Mouse (Mus musculus) forebrain, embryonic 12.5 days (tissue): ENCODE results near the gene Dop1b. TPM values are rescaled to one million over a fixed set of nuclear protein-coding genes. Genes with fewer than 3 reads are reported as not detected.

Experiments used
- ATAC-seq: fragments of 200-750 bp; cut with Nextera tagmentation; 2 replicates; pipeline ENCODE4 v1.8.0; 2017; ENCODE audit warnings: moderate TSS enrichment; ENCODE audit not compliant: low FRiP score
- H3K27ac ChIP-seq: fragments of 300-500 bp; sonication (generic); 2 replicates; pipeline ENCODE4 v1.5.1; 2016; ENCODE audit warnings: mild to moderate bottlenecking
- H3K27me3 ChIP-seq: fragments of 300-500 bp; sonication (generic); 2 replicates; pipeline ENCODE4 v1.6.1; 2016; ENCODE audit warnings: mild to moderate bottlenecking
- H3K36me3 ChIP-seq: fragments of 300-500 bp; sonication (generic); replicated peaks from 2 replicates; pipeline ENCODE4 v1.6.1; 2016; ENCODE audit warnings: mild to moderate bottlenecking
- H3K4me1 ChIP-seq: fragments of 300-500 bp; sonication (generic); 2 replicates; pipeline ENCODE4 v1.6.1; 2016
- H3K4me2 ChIP-seq: fragments of 300-500 bp; sonication (generic); 2 replicates; pipeline ENCODE4 v1.6.1; 2016; ENCODE audit warnings: mild to moderate bottlenecking, moderate library complexity
- H3K4me3 ChIP-seq: fragments of 300-500 bp; sonication (generic); replicated peaks from 2 replicates; pipeline ENCODE4 v1.5.1; 2016; ENCODE audit warnings: mild to moderate bottlenecking
- H3K9ac ChIP-seq: fragments of 300-500 bp; sonication (generic); 2 replicates; pipeline ENCODE4 v1.6.1; 2016; ENCODE audit warnings: mild to moderate bottlenecking
- H3K9me3 ChIP-seq: fragments of 300-500 bp; sonication (generic); 2 replicates; pipeline ENCODE4 v1.6.1; 2016
- WGBS: fragments of 180-500 bp; shearing (Covaris S2); methylation state at CpG from one replicate; pipeline ENCODE4 v1.1.7; 2016; 5-methylcytosine and 5-hydroxymethylcytosine counted together
- polyA plus RNA-seq: library from polyadenylated mRNA; unstranded; fragments of >200 nt; fragmentation: Nextera tagmentation; extraction: Ambion mirVana; gene quantifications from 2 replicates; pipeline ENCODE4 v1.2.1, GENCODE M21; 2016

Dop1b gene
- polyA plus RNA-seq, 1 experiment from 2014 or later, result 19.2 TPM

DNA sequence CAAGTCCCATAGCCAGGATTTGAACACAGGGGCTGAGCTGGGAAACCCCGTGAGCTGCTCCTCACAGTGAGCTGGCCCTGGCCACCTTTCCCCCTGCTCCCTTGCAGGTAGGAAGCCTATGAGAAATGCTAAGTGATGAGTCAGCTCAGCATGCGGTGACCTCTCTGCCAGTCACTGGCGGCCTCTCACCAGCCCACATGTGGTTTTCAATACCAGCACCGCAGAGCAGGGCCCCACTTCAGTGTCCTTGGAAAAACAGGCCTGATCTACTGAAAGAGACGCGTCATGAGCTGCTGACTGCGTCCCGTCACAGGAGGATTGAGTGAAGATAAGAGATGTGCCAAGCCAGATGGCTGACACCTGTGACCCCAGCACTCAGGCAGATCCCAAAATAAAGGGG, 34.7 kb downstream of the Dop1b start:
- Histone ChIP-seq H3K9me3 (no peaks in the 10 kb centered on the region), H3K36me3 (no peaks in the 10 kb centered on the region), H3K27ac (no peak overlapping the region), H3K4me3 (no peak overlapping the region), H3K9ac (no peak overlapping the region), H3K27me3 (no peaks in the 10 kb centered on the region), H3K4me1 (no peaks in the 10 kb centered on the region), H3K4me2 (no peak overlapping the region)
- WGBS, result 77% methylated on average over 8 of the region's 8 CpGs
- no peak for ATAC-seq

DNA sequence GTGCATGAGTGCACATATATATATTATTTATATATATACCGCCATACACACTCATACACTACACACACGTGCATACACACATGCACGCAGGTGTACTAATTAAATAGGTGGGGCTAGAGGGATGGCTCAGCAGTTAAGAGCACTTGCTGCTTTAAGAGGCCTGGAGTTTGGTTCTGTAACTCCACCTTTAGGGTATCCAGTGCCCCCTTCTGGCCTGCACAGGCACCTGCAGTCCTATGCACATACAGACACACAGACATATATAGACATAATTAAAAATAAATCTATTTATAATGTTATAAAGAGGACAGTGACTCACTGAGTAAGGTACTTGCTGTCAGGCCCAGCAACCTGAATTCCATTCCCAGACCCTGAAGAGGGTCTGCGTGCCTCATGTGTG, 35.3 kb downstream of the Dop1b start:
- no peaks in the 10 kb centered on the region for H3K27me3 ChIP-seq
- no peak overlapping the region for H3K9ac ChIP-seq
- H3K9me3 ChIP-seq, result no peaks in the 10 kb centered on the region
- no peak for ATAC-seq
- 93% methylated on average over 4 of the region's 4 CpGs for WGBS
- no peak overlapping the region for H3K4me2 ChIP-seq
- H3K36me3 ChIP-seq, result no peaks in the 10 kb centered on the region
- H3K27ac ChIP-seq, result no peak overlapping the region
- no peak overlapping the region for H3K4me3 ChIP-seq
- no peaks in the 10 kb centered on the region for H3K4me1 ChIP-seq

DNA sequence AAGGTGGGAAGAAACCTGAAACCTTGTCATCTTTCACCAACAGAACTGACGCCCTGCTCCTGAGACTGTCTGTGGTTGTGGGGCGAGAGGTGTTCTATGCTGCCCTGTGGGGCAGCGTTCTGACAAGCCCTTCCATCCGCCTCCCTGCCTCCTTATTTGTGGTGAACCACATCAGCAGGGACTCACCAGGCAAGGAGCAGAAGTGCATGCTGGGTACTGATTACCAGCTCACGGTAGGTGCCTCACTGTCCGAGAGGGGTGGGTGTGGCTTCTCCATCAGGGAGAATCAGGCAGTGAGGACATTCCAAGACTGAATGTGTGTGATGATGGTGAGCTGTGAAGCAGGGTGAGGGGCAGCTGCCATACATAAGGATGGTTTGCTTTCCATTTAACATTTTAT, 35.7 kb downstream of the Dop1b start:
- H3K4me2 ChIP-seq, result no peak overlapping the region
- 77% methylated on average over 6 of the region's 6 CpGs for WGBS
- no peaks in the 10 kb centered on the region for H3K4me1 ChIP-seq
- H3K27ac ChIP-seq, result no peak overlapping the region
- no peak overlapping the region for H3K4me3 ChIP-seq
- no peaks in the 10 kb centered on the region for H3K27me3 ChIP-seq
- no peak for ATAC-seq
- H3K9me3 ChIP-seq, result no peaks in the 10 kb centered on the region
- no peaks in the 10 kb centered on the region for H3K36me3 ChIP-seq
- H3K9ac ChIP-seq, result no peak overlapping the region

DNA sequence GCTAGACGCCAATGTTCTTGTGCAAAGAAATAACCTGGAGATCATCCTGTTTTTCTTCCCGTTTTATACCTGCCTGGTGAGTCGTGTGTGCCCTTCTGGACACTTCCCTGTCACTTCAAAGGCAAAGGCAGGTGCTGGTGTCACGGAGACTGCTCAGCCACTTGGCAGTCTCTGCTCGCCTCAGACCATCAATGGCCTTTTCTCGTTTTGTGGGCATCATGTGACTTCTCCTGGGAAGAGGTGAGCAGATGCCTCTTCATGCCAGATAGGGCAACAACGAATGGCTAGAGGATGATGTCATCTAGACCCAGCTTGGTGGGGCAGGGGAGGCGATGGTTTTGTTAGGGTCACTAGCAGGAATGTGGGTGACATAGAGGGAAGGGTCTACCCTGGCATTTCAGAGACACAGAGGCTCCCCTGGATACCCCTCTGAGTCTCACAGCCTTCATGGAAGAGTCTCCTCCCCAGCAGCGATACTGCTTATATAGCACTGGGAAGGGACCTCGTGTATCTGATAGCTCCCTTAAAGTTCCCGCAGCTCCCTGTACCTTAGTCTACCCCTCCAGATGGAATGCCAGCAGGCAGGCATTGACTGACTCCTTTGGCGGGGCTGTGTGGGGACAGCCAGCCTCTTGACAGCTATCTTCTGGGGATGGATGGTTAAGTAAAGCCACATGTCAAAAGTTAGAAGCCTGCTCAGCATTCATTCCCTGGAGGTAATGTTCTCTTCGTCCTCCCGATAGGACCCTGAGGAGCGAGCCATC, 37.6 kb downstream of the Dop1b start:
- no peaks in the 10 kb centered on the region for H3K27me3 ChIP-seq
- no peaks in the 10 kb centered on the region for H3K4me1 ChIP-seq
- H3K4me2 ChIP-seq, result no peak overlapping the region
- H3K27ac ChIP-seq, result no peak overlapping the region
- H3K36me3 ChIP-seq, result 0 out of 2 replicates have a peak, but pooled peaks cover 2% of the 10 kb centered on the region
- H3K9me3 ChIP-seq, result no peaks in the 10 kb centered on the region
- WGBS, result 84% methylated on average over 15 of the region's 15 CpGs
- H3K9ac ChIP-seq, result no peak overlapping the region
- ATAC-seq, result no peak
- no peak overlapping the region for H3K4me3 ChIP-seq

DNA sequence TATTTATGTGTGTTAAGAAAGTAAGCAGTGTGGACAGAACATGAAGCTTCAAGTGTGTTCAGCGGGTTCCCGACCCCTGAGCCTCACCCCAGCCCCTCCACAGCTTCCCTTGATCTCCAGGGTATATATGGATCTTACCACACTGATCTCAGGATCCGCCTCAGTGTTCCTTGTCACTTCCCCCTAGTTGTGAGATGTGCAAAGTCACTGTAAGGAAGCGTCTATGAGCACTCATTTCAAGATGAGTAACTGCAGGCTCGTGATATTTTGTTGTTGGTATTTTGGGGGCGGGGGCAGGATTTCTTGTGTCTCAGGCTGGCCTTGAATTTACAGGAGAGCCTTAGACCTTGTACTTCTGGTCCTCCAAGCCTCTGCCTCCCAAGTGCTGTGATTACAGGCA, 38.8 kb downstream of the Dop1b start:
- WGBS, result 89% methylated on average over 6 of the region's 6 CpGs

DNA sequence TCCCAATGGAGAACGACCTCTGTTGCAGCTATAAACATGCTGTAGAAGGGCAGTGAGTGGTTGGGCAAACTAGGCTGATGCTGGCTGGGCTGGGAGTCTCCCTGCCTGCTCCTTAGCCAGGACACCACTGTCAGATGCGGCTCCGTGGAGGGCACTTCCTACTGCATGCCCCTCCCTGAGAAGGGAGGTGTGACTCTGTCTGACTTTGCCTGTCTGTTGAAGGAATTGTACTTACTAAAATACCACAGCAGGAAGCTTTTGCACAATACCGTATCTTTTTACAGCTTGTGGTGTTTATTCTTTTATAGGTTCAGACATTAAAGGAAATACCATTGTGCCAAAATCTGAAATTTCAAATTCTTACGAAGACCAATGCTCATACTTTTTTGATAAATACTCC, 40.1 kb downstream of the Dop1b start:
- Histone ChIP-seq H3K4me3 (no peak overlapping the region), H3K27me3 (no peaks in the 10 kb centered on the region), H3K4me1 (no peaks in the 10 kb centered on the region), H3K9ac (no peak overlapping the region), H3K36me3 (0 out of 2 replicates have a peak, but pooled peaks cover 2% of the 10 kb centered on the region), H3K4me2 (no peak overlapping the region), H3K27ac (no peak overlapping the region), H3K9me3 (no peaks in the 10 kb centered on the region)
- WGBS, result 73% methylated on average over 5 of the region's 5 CpGs
- no peak for ATAC-seq

More for the DNA sequence above, 38.8 kb downstream of the Dop1b start:
- Histone ChIP-seq H3K36me3 (0 out of 2 replicates have a peak, but pooled peaks cover 2% of the 10 kb centered on the region), H3K4me3 (no peak overlapping the region), H3K4me2 (no peak overlapping the region), H3K9me3 (no peaks in the 10 kb centered on the region), H3K9ac (no peak overlapping the region), H3K27me3 (no peaks in the 10 kb centered on the region), H3K27ac (no peak overlapping the region), H3K4me1 (no peaks in the 10 kb centered on the region)
- ATAC-seq, result no peak

DNA sequence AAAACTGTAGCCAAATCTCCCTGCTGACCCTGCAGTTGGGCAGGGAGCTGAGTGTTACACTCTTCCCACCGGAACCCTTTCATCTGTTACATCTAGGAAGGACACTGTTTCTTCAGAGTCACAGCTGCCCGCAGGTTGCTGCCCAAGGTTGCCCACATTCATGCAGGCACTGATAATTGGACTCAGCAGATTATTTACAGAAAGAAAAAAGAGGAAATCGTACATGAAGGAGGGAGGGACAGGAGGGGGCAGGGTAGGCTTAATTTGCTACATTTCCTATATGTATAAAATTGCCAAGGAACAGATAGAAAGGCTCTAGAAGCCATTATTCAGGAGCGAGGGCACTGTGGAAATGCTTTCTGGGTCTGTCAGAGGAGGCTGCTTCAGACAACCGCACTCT, 44.9 kb downstream of the Dop1b start:
- H3K9ac ChIP-seq, result no peak overlapping the region
- 90% methylated on average over 5 of the region's 5 CpGs for WGBS
- H3K36me3 ChIP-seq, result peaks cover 17% of the 10 kb centered on the region
- H3K4me2 ChIP-seq, result no peak overlapping the region
- no peak overlapping the region for H3K27ac ChIP-seq
- no peaks in the 10 kb centered on the region for H3K27me3 ChIP-seq
- no peak for ATAC-seq
- H3K9me3 ChIP-seq, result no peaks in the 10 kb centered on the region
- no peak overlapping the region for H3K4me3 ChIP-seq
- H3K4me1 ChIP-seq, result no peaks in the 10 kb centered on the region

DNA sequence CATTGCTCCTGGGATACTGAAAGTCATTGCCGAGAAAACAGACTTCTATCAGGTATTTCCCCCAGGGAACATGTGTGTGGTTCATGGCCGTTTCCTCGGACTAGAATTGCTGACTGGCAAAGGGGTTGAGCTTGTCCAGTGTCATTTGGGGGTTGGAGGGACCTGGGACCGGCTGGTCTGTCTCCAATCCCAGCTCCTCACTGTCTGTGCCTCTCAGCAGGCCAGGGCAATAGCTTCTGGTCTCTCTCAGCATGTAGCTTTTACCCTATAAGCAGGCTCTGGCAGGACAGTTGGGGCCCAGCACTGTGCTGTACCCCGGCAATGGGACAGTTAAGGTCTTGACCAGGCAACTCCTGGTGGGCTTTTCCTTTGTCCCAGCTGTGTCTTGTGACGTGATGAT, 51.7 kb downstream of the Dop1b start:
- Histone ChIP-seq H3K27ac (no peak overlapping the region), H3K36me3 (peaks cover 26% of the 10 kb centered on the region), H3K4me3 (no peak overlapping the region), H3K4me2 (no peak overlapping the region), H3K9ac (no peak overlapping the region), H3K27me3 (no peaks in the 10 kb centered on the region), H3K4me1 (no peaks in the 10 kb centered on the region), H3K9me3 (no peaks in the 10 kb centered on the region)
- no peak for ATAC-seq
- WGBS, result 76% methylated on average over 6 of the region's 6 CpGs

DNA sequence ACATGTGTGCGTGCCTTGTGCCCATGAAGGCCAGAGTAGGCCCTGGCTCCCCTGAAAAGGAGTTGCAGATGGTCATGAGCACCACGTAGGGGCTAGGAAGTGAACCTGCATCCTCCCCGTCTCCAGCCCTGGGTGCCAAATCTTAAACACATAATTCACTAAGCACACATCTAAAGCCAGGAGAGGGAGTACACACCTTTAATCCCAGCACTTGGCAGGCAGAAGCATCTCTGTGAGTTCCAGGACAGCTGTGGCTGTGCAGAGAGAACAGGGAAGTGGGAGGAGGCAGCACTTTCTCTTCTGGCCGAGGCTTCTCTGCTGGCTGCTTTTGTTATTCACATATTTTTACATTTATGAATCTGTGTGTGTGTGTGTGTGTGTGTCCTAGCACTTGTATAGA, 52.9 kb downstream of the Dop1b start:
- WGBS, result 66% methylated on average over 4 of the region's 4 CpGs
- H3K4me1 ChIP-seq, result peaks cover 1% of the 10 kb centered on the region; the same call in 1 of the 2 replicates

DNA sequence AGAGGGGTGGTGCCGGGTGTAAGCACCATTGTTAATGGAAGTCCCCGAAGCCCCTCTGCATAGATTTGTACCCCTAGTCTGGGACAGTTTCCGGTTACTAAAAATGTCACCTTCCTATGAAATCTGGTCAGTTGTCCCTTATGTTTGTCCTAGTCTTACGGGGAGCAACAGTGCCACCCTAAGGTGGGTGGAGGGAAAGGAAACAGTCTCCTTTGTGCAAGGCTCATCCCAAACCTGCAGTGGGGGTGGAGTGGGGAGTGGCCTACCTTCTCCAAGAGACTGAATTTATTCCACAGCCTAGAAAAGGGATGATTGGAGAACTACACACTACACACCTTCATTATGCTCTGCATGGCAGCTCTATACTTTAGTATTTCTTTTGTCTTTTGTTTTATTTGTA, 55.3 kb downstream of the Dop1b start:
- H3K36me3 ChIP-seq, result peaks cover 35% of the 10 kb centered on the region
- H3K27ac ChIP-seq, result no peak overlapping the region
- H3K27me3 ChIP-seq, result no peaks in the 10 kb centered on the region
- H3K4me2 ChIP-seq, result no peak overlapping the region
- no peak overlapping the region for H3K4me3 ChIP-seq
- WGBS, result 55% methylated on average over 4 of the region's 4 CpGs
- peaks cover 4% of the 10 kb centered on the region; the same call in 1 of the 2 replicates for H3K4me1 ChIP-seq
- ATAC-seq, result no peak
- H3K9ac ChIP-seq, result no peak overlapping the region
- no peaks in the 10 kb centered on the region for H3K9me3 ChIP-seq

More for the DNA sequence above, 52.9 kb downstream of the Dop1b start:
- Histone ChIP-seq H3K4me2 (no peak overlapping the region), H3K9me3 (no peaks in the 10 kb centered on the region), H3K9ac (no peak overlapping the region), H3K4me3 (no peak overlapping the region), H3K36me3 (peaks cover 30% of the 10 kb centered on the region), H3K27me3 (no peaks in the 10 kb centered on the region), H3K27ac (no peak overlapping the region)
- ATAC-seq, result no peak

DNA sequence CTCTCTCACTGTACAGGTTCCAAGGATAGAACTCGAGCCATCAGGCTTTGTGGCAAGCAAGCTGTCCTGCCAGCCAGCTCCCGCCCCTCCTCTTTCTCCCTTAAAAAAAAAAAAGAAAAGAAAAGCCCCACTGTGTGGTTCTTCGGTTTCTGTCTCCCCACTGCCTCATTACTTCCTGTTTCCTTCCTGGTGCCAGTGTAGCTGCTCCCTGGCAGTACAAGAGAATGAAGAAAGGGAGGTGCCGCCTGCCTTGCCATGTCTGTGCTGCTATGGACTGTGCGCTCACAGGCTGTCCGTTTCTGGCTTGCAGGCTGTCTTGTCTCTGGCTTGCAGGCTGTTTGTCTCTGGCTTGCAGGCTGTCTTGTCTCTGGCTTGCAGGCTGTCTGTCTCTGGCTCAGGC, 55.8 kb downstream of the Dop1b start:
- whole genome bisulfite sequencing, result 68% methylated on average over 6 of the region's 6 CpGs
- no peak overlapping the region for H3K4me2 ChIP-seq

DNA sequence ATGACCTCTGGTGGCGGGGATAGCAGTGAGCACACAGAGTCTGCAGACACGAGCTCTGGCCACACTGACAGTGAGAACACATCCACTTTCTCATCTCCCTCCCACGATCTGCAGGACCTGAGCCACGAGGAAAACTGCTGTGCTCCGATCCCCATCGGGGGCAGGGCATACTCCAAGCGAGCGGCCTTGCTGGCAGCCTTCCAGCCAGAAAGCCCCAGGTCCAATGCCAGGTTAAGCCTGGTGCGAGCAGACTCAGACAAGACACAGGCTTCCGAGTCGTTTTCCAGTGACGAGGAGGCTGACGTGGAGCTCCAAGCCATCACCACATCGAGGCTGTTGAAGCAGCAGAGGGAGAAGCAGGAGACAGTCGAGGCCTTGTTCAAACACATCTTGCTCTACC, 57.9 kb downstream of the Dop1b start:
- H3K4me2 ChIP-seq, result no peak overlapping the region
- no peaks in the 10 kb centered on the region for H3K27me3 ChIP-seq
- no peak overlapping the region for H3K27ac ChIP-seq
- no peak for ATAC-seq
- H3K4me3 ChIP-seq, result no peak overlapping the region
- peaks cover 24% of the 10 kb centered on the region for H3K36me3 ChIP-seq
- H3K9ac ChIP-seq, result no peak overlapping the region
- peaks cover 4% of the 10 kb centered on the region; the same call in 1 of the 2 replicates for H3K4me1 ChIP-seq
- 83% methylated on average over 15 of the region's 15 CpGs for WGBS
- no peaks in the 10 kb centered on the region for H3K9me3 ChIP-seq

More for the DNA sequence above, 55.8 kb downstream of the Dop1b start:
- Histone ChIP-seq H3K9ac (no peak overlapping the region), H3K27ac (no peak overlapping the region), H3K36me3 (peaks cover 29% of the 10 kb centered on the region), H3K4me3 (no peak overlapping the region), H3K27me3 (no peaks in the 10 kb centered on the region), H3K9me3 (no peaks in the 10 kb centered on the region), H3K4me1 (peaks cover 4% of the 10 kb centered on the region; the same call in 1 of the 2 replicates)
- ATAC-seq, result no peak

DNA sequence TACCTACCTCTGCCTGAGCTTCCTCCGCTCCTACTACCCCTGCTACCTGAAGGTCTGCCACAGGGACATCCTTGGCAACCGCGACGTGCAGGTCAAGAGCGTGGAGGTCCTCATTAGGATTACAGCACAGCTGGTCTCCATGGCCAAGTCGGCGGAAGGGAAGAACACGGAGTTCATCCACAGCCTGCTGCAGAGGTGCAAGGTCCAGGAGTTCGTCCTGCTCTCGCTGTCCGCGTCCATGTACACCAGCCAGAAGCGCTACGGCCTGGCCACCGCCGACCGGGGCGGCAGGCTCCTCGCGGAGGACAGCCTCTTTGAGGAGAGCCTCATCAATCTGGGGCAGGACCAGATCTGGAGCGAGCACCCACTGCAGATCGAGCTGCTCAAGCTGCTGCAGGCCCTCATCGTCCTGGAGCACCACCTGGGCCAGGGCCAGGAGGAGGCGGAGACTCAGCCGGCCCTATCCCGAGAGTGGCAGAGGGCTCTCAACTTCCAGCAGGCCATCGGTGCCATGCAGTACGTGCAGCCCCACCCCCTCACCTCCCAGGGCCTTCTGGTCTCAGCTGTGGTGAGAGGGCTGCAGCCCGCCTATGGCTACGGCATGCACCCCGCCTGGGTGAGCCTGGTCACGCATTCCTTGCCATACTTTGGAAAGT, 58.7 kb downstream of the Dop1b start:
- H3K9ac ChIP-seq, result no peak overlapping the region
- no peak overlapping the region for H3K4me3 ChIP-seq
- 69% methylated on average over 32 of the region's 32 CpGs for WGBS
- H3K36me3 ChIP-seq, result peaks cover 24% of the 10 kb centered on the region
- H3K4me2 ChIP-seq, result no peak overlapping the region
- ATAC-seq, result no peak
- no peaks in the 10 kb centered on the region for H3K27me3 ChIP-seq
- peaks cover 4% of the 10 kb centered on the region; the same call in 1 of the 2 replicates for H3K4me1 ChIP-seq
- H3K27ac ChIP-seq, result no peak overlapping the region
- H3K9me3 ChIP-seq, result no peaks in the 10 kb centered on the region
